ENCODE assay signal across 27 mouse cellular contexts in the genomic region with DNA sequence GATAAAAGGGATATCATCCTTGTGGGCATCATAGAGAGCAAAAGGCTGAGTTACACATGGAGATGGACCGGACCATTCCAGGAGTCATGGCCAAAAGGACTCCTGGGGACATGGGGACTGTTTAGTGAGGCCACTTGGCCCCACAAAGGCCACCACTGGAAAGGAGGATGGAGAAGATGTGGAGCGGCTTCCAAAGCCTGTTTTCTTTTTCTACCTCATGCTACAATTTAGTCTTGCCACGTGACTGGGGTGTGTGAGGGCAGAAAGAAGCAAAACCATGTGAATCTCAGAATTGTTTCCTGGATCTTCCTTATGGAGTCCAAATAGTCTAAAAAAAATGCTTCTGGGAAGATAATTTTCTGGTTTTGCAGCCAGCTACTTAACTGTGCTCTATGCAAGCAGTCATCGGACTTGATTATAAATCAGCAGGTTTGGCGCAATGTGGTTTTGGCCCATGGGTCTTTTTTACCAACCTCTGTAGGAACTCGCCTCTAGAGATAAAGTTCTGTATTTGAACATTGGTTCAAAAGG. TPM values are rescaled to one million over a fixed set of nuclear protein-coding genes. Genes with fewer than 3 reads are reported as not detected.
"Had no signal": no experiment of that assay in that cellular context is flagged by ENCODE, and none has a peak within 500 bp of the region (broad histone marks: within the 10 kb centered on the region; RNA-seq: fewer than 3 reads in every experiment).

No protein-coding gene starts in this region.

- H3K27ac ChIP-seq: gastrocnemius, adult 2 months; heart, adult 2 months; heart, embryonic 13.5 days; heart, embryonic 15.5 days; hindbrain, embryonic 13.5 days; hindbrain, embryonic 15.5 days; hindbrain, postnatal 0 days; kidney, postnatal 0 days; limb, embryonic 13.5 days; limb, embryonic 15.5 days; liver, embryonic 12.5 days; liver, embryonic 14.5 days had no signal

- H3K9me3 ChIP-seq: heart, embryonic 15.5 days; hindbrain, embryonic 13.5 days; hindbrain, embryonic 15.5 days; kidney, embryonic 15.5 days; limb, embryonic 15.5 days; liver, embryonic 12.5 days had no signal

- H3K27me3 ChIP-seq: heart, embryonic 13.5 days; heart, embryonic 15.5 days; hindbrain, embryonic 13.5 days; hindbrain, embryonic 15.5 days; kidney, embryonic 15.5 days; liver, embryonic 12.5 days had no signal

- H3K36me3 ChIP-seq: heart, embryonic 13.5 days; heart, embryonic 15.5 days; hindbrain, embryonic 13.5 days; hindbrain, embryonic 15.5 days; kidney, embryonic 15.5 days; limb, embryonic 13.5 days; limb, embryonic 15.5 days; liver, embryonic 12.5 days had no signal

- ATAC-seq: hindbrain, postnatal 0 days; intestine, embryonic 16.5 days; liver, embryonic 12.5 days had no signal

- H3K4me3 ChIP-seq: gastrocnemius, adult 2 months; heart, adult 2 months; heart, embryonic 13.5 days; heart, embryonic 15.5 days; hindbrain, embryonic 13.5 days; hindbrain, embryonic 15.5 days; kidney, embryonic 15.5 days; limb, embryonic 13.5 days; limb, embryonic 15.5 days; liver, embryonic 12.5 days had no signal

- DNase-seq: gastrocnemius, adult 2 months; gastrocnemius, postnatal 10 days; gastrocnemius, postnatal 25 days; heart, adult 2 months; heart, postnatal 10 days; kidney, adult 11 months; kidney, adult 2 months; kidney, adult 9 months; kidney, postnatal 14 days; kidney, postnatal 36 days; layer of hippocampus, adult 9-11 months; layer of hippocampus, postnatal 36 days; left cerebral cortex, postnatal 4 days had no signal

- H3K4me2 ChIP-seq: heart, embryonic 11.5 days; heart, embryonic 13.5 days; heart, embryonic 15.5 days; hindbrain, embryonic 13.5 days; hindbrain, embryonic 15.5 days; kidney, embryonic 15.5 days; limb, embryonic 13.5 days; limb, embryonic 15.5 days; liver, embryonic 12.5 days had no signal

- H3K9ac ChIP-seq: heart, embryonic 13.5 days; heart, embryonic 15.5 days; hindbrain, embryonic 13.5 days; hindbrain, embryonic 15.5 days; kidney, embryonic 15.5 days; limb, embryonic 13.5 days; limb, embryonic 15.5 days; liver, embryonic 12.5 days; liver, embryonic 14.5 days had no signal

- H3K4me1 ChIP-seq: heart, embryonic 15.5 days; limb, embryonic 13.5 days; limb, embryonic 15.5 days; liver, embryonic 12.5 days had no signal

RNA-seq across cellular contexts. Expression of a gene that starts 36.9 kb away (rescaled TPM):
- total RNA-seq: hematopoietic stem cell, adult 5-6 weeks had no signal
